Mouse (Mus musculus): ENCODE results near the gene Elf1. TPM values are rescaled to one million over a fixed set of nuclear protein-coding genes. Genes with fewer than 3 reads are reported as not detected.
A peak's percentile ranks its signal among the peaks of the same experiment; 100 is the strongest.

Elf1 gene
- total and polyA plus RNA-seq, 3 experiments = 4.7 to 141 (median 79.0) TPM

DNA sequence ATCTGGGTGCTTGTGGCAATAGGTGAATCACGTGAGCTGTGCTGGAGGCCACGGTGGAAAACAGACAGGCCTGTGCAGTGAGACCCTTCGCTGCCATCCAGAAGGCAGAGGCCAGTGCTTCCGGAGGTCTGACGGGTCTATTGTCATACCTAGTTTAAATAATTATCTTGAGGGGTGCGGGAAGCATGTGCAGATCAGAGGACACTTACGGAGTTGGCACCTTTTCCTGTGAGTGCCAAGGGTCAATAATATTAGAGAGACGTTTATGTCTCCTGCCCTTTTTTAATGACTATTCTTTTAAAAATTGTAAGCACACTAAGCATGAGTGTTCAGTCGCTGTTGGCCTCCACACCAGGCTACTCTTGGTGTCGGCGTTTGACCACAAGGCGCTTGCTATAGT lies 8.2 kb downstream of the Elf1 start:
- peaks cover 24% of the 10 kb centered on the region for H3K4me1 ChIP-seq (ENCODE audit: insufficient read depth, low read depth, low read length)
- no peaks in the 10 kb centered on the region for H3K27me3 ChIP-seq (ENCODE audit: insufficient read depth, low read length)

GRCm38 (mm10) chr14:79490246-79490645 lies 9.3 kb downstream of the Elf1 start:
- ATAC-seq (ENCODE audit: extremely low read depth, insufficient number of reproducible peaks, low FRiP score, poor library complexity, severe bottlenecking) (no peak), DNase-seq (ENCODE audit: low spot score) (no peak)
- H3K4me1 ChIP-seq (ENCODE audit: insufficient read depth, low read depth, low read length) = peaks cover 19% of the 10 kb centered on the region
- no peaks in the 10 kb centered on the region for H3K9me3 ChIP-seq (replicated peaks)
- H3K27me3 ChIP-seq (ENCODE audit: insufficient read depth, low read length) = no peaks in the 10 kb centered on the region
- H3K4me3 ChIP-seq (ENCODE audit: low read depth, low read length) = no peak overlapping the region
- peaks cover 7% of the 10 kb centered on the region for H3K36me3 ChIP-seq (replicated peaks)
- TF ChIP-seq POLR2AphosphoS5 (IDR thresholded peaks at IDR 0.05; ENCODE audit: insufficient replicate concordance, low read depth, low read length) (no peak), GATA2 (IDR thresholded peaks at IDR 0.05; ENCODE audit: borderline replicate concordance, low read depth, low read length) (no peak), CTCF (IDR thresholded peaks at IDR 0.05; ENCODE audit: low read depth, low read length) (no peak), GATA1 (IDR thresholded peaks at IDR 0.05; ENCODE audit: borderline replicate concordance, low read length) (no peak), TAL1 (conservative IDR thresholded peaks at IDR 0.05; ENCODE audit: low read depth, low read length) (no peak)

More for the DNA sequence above, 8.2 kb downstream of the Elf1 start:
- Histone ChIP-seq H3K9me3 (replicated peaks) (no peaks in the 10 kb centered on the region), H3K4me3 (ENCODE audit: low read depth, low read length) (no peak overlapping the region), H3K36me3 (replicated peaks) (peaks cover 6% of the 10 kb centered on the region)
- no peak for TF ChIP-seq POLR2AphosphoS5 (IDR thresholded peaks at IDR 0.05; ENCODE audit: insufficient replicate concordance, low read depth, low read length)
- no peak for TF ChIP-seq GATA1 (IDR thresholded peaks at IDR 0.05; ENCODE audit: borderline replicate concordance, low read length)
- no peak for TF ChIP-seq GATA2 (IDR thresholded peaks at IDR 0.05; ENCODE audit: borderline replicate concordance, low read depth, low read length)
- no peak for TF ChIP-seq CTCF (IDR thresholded peaks at IDR 0.05; ENCODE audit: low read depth, low read length)
- no peak for TF ChIP-seq TAL1 (conservative IDR thresholded peaks at IDR 0.05; ENCODE audit: low read depth, low read length)
- ATAC-seq (ENCODE audit: extremely low read depth, insufficient number of reproducible peaks, low FRiP score, poor library complexity, severe bottlenecking) (no peak), DNase-seq (ENCODE audit: low spot score) (no peak)

GRCm38 (mm10) chr14:79494349-79494748 lies 13.4 kb downstream of the Elf1 start:
- ATAC-seq (ENCODE audit: extremely low read depth, insufficient number of reproducible peaks, low FRiP score, poor library complexity, severe bottlenecking) (no peak), DNase-seq (ENCODE audit: low spot score) (no peak)
- TF ChIP-seq TAL1 (conservative IDR thresholded peaks at IDR 0.05; ENCODE audit: low read depth, low read length) (no peak), CTCF (IDR thresholded peaks at IDR 0.05; ENCODE audit: low read depth, low read length) (no peak), GATA2 (IDR thresholded peaks at IDR 0.05; ENCODE audit: borderline replicate concordance, low read depth, low read length) (no peak), GATA1 (IDR thresholded peaks at IDR 0.05; ENCODE audit: borderline replicate concordance, low read length) (no peak), POLR2AphosphoS5 (IDR thresholded peaks at IDR 0.05; ENCODE audit: insufficient replicate concordance, low read depth, low read length) (no peak)
- peaks cover 2% of the 10 kb centered on the region; the same call in 1 of the 2 replicates for H3K27me3 ChIP-seq (ENCODE audit: insufficient read depth, low read length)
- peaks cover 5% of the 10 kb centered on the region for H3K36me3 ChIP-seq (replicated peaks)
- H3K9me3 ChIP-seq (replicated peaks) = no peaks in the 10 kb centered on the region
- H3K4me1 ChIP-seq (ENCODE audit: insufficient read depth, low read depth, low read length) = peaks cover 6% of the 10 kb centered on the region
- H3K4me3 ChIP-seq (ENCODE audit: low read depth, low read length) = no peak overlapping the region

DNA sequence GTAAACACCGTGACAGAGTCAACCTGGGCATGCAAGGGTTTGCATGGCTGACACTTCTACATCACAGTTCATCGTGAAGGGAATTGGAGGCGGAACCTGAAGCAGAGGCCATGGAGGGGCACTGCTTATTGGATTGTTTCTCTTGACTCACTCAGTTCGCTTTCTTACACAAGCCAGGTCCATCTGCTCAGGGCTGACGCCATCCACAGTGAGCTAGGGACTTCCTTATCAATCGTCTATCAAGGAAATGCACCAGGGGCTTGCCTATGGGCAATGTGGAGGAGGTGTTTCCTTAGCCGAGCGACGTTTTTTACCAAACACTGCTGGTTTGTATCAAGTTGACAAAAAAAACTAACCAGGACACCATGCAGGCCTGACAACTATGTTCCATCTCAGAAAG lies 18.3 kb downstream of the Elf1 start:
- no peak overlapping the region for H3K4me3 ChIP-seq (ENCODE audit: low read depth, low read length)
- no peaks in the 10 kb centered on the region for H3K9me3 ChIP-seq (replicated peaks)
- DNase-seq (ENCODE audit: low spot score) = no peak
- no peak for ATAC-seq (ENCODE audit: extremely low read depth, insufficient number of reproducible peaks, low FRiP score, poor library complexity, severe bottlenecking)
- H3K27me3 ChIP-seq (ENCODE audit: insufficient read depth, low read length) = peaks cover 2% of the 10 kb centered on the region; the same call in 1 of the 2 replicates
- peaks cover 29% of the 10 kb centered on the region for H3K4me1 ChIP-seq (ENCODE audit: insufficient read depth, low read depth, low read length)
- TF ChIP-seq POLR2AphosphoS5 (IDR thresholded peaks at IDR 0.05; ENCODE audit: insufficient replicate concordance, low read depth, low read length) = no peak
- TF ChIP-seq GATA1 (IDR thresholded peaks at IDR 0.05; ENCODE audit: borderline replicate concordance, low read length) = no peak
- no peak for TF ChIP-seq GATA2 (IDR thresholded peaks at IDR 0.05; ENCODE audit: borderline replicate concordance, low read depth, low read length)
- TF ChIP-seq TAL1 (conservative IDR thresholded peaks at IDR 0.05; ENCODE audit: low read depth, low read length) = no peak
- TF ChIP-seq CTCF (IDR thresholded peaks at IDR 0.05; ENCODE audit: low read depth, low read length) = no peak
- H3K36me3 ChIP-seq (replicated peaks) = peaks cover 4% of the 10 kb centered on the region

- H3K27me3 ChIP-seq (ENCODE audit: insufficient read depth, low read length) = peaks cover under 1% of the 10 kb centered on the region; the same call in 1 of the 2 replicates
- no peaks in the 10 kb centered on the region for H3K9me3 ChIP-seq (replicated peaks)
- no peak for TF ChIP-seq CTCF (IDR thresholded peaks at IDR 0.05; ENCODE audit: low read depth, low read length)
- peak; percentile 53 for TF ChIP-seq TAL1 (conservative IDR thresholded peaks at IDR 0.05; ENCODE audit: low read depth, low read length)
- TF ChIP-seq GATA2 (IDR thresholded peaks at IDR 0.05; ENCODE audit: borderline replicate concordance, low read depth, low read length) = peak; percentile 72; the same call in 1 of the 2 replicates
- peak; percentile 76 for ATAC-seq (ENCODE audit: extremely low read depth, insufficient number of reproducible peaks, low FRiP score, poor library complexity, severe bottlenecking)
- no peak overlapping the region; the same call in 1 of the 2 replicates for H3K4me3 ChIP-seq (ENCODE audit: low read depth, low read length)
- peaks cover 29% of the 10 kb centered on the region for H3K4me1 ChIP-seq (ENCODE audit: insufficient read depth, low read depth, low read length)
- DNase-seq (ENCODE audit: low spot score) = no peak
- peaks cover 2% of the 10 kb centered on the region for H3K36me3 ChIP-seq (replicated peaks)
Measured at GRCm38 (mm10) chr14:79500756-79501155, 19.8 kb downstream of the Elf1 start.

DNA sequence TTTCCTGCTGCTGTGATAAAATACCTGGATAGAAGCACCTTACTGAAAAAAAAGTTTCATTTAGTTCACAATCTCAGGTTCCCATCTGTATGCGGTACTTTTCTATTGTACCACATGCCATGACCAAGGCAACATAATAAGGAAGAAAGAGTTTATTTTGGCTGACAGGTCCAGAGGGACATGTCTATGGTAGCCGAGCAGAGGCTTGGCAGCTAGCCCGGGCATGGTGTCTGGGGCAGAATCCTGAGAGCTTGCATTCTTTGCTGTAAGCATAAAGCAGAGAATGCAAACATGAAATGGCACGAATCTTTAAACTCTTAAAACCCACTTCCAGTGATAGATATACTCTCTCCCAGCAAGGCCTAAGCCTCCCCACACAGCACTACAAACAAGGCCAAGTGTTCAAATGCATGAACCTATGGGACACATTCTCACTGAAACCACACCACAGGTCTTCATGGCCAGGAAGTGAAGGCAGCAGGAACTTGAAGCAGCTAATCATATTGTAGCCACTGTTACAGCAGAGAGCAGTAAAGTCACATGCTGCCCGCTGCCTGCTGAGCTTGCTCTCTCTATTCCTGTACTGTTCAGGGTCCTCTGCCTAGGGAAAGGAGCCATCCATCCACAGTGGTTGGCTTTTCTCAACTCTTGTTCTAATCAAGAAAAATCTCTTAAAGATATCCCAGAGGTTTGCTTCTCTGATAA lies 22.5 kb downstream of the Elf1 start:
- no peaks in the 10 kb centered on the region for H3K9me3 ChIP-seq (replicated peaks)
- peaks cover 37% of the 10 kb centered on the region for H3K4me1 ChIP-seq (ENCODE audit: insufficient read depth, low read depth, low read length)
- TF ChIP-seq GATA2 (IDR thresholded peaks at IDR 0.05; ENCODE audit: borderline replicate concordance, low read depth, low read length) (no peak), CTCF (IDR thresholded peaks at IDR 0.05; ENCODE audit: low read depth, low read length) (no peak), TAL1 (conservative IDR thresholded peaks at IDR 0.05; ENCODE audit: low read depth, low read length) (no peak), POLR2AphosphoS5 (IDR thresholded peaks at IDR 0.05; ENCODE audit: insufficient replicate concordance, low read depth, low read length) (no peak), GATA1 (IDR thresholded peaks at IDR 0.05; ENCODE audit: borderline replicate concordance, low read length) (no peak)
- H3K27me3 ChIP-seq (ENCODE audit: insufficient read depth, low read length) = no peaks in the 10 kb centered on the region
- ATAC-seq (ENCODE audit: extremely low read depth, insufficient number of reproducible peaks, low FRiP score, poor library complexity, severe bottlenecking) (no peak), DNase-seq (ENCODE audit: low spot score) (no peak)
- H3K36me3 ChIP-seq (replicated peaks) = peaks cover 2% of the 10 kb centered on the region
- H3K4me3 ChIP-seq (ENCODE audit: low read depth, low read length) = no peak overlapping the region
